Mouse (Mus musculus): ENCODE data around the gene 2310046K23Rik.
"Not testable (repeated sequence)": the region's sequence is repeated elsewhere in the genome, so short reads cannot be mapped to it uniquely, and the experiment has no call there.

The 2310046K23Rik gene

GRCm38 (mm10) chr3:92534411-92534810, at the start of gene 2310046K23Rik:
Gene 2310046K23Rik (minus strand): TSS chr3:92534511.
- DNase-seq = no peak

- DNase-seq = no peak
Measured at GRCm38 (mm10) chr3:92583164-92583826, 49.0 kb upstream of the 2310046K23Rik start.

GRCm38 (mm10) chr3:92579508-92579907, 45.2 kb upstream of the 2310046K23Rik start:
- DNase-seq = no peak

GRCm38 (mm10) chr3:92578652-92579413, 44.5 kb upstream of the 2310046K23Rik start:
- DNase-seq = no peak

GRCm38 (mm10) chr3:92573449-92574041, 39.2 kb upstream of the 2310046K23Rik start, which contains the start of gene Ivl:
Gene Ivl (minus strand): TSS chr3:92573735.
- no peak for DNase-seq

- DNase-seq = no peak
Measured at GRCm38 (mm10) chr3:92572514-92573155, 38.3 kb upstream of the 2310046K23Rik start.

- DNase-seq = peak; percentile 47 to 74
Measured at GRCm38 (mm10) chr3:92568752-92569151, 34.4 kb upstream of the 2310046K23Rik start.

- no peak for DNase-seq
Measured at GRCm38 (mm10) chr3:92565418-92565817, 31.1 kb upstream of the 2310046K23Rik start.

- DNase-seq = no peak
Measured at GRCm38 (mm10) chr3:92512325-92512724, 22.0 kb downstream of the 2310046K23Rik start.

GRCm38 (mm10) chr3:92510786-92511185, 23.5 kb downstream of the 2310046K23Rik start:
- peak in 1 of 2 experiments; percentile 7 for DNase-seq

- no peak for DNase-seq
Measured at GRCm38 (mm10) chr3:92508185-92508584, 26.1 kb downstream of the 2310046K23Rik start.

GRCm38 (mm10) chr3:92503528-92503927, 30.8 kb downstream of the 2310046K23Rik start:
- DNase-seq = no peak

- DNase-seq = no peak
Measured at GRCm38 (mm10) chr3:92500393-92500792, 33.9 kb downstream of the 2310046K23Rik start, which contains the start of gene Sprr4. Gene Sprr4 (minus strand): TSS chr3:92500493.

- DNase-seq = not testable (repeated sequence)
Measured at GRCm38 (mm10) chr3:92490262-92490661, 44.0 kb downstream of the 2310046K23Rik start.

GRCm38 (mm10) chr3:92486307-92486706, 48.0 kb downstream of the 2310046K23Rik start:
- DNase-seq = no peak

GRCm38 (mm10) chr3:92485863-92486262, 48.4 kb downstream of the 2310046K23Rik start, which contains the start of gene Sprr1a:
Gene Sprr1a (minus strand): TSS chr3:92485895.
- no peak for DNase-seq
